Mouse (Mus musculus) WW6 (cell line): ENCODE results near the gene Tchp.

Source experiments
- DNase-seq: peaks from one replicate; pipeline ENCODE4 v3.0.0-alpha.2; 2013; ENCODE audit warnings: low read depth, low spot score

Tchp gene

DNA sequence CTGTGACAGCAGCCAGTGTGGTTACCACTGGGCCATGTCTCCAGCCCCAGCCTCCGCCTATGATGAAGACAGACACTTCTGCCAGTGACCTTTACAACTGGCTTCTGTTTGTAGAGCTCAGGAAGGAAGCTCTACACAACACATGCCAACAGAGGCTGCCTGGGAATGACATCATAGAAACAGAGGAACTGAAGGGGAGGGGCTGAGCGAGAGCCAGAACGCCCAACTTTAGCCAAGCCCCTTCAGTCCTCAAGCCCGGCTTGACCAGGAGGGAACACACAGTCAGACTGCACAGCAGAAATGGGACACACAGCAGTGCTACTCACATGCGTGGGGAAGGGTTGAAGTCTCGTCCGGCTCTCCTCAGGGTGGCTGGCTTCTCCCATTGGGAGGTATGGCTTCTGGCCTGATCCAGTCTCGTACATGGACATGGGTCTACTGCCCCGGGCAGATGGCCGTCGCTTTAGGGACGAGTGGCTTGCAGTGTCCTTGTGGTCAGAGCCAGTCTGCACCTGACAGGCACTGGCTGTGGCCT, 31.2 kb downstream of the Tchp start:
- DNase-seq = no peak

DNA sequence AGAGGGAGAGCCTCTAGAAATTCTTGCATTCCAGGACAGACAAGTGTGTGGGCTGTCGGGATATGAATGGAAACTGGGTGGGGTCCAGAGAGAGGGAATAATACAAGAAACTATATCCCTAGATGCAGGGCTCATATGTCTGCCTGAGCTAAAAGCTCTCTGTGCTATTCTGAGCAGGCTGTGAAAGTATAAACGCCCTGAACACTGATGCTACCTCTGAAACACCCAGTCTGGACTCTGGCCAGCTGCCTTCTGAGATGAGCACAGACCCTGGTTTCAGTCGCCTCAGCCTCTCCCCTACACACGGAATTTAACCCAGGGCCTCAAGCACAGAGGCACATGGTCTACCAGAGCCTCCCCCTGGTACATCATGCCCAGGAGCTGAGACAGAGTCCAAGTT, 33.0 kb downstream of the Tchp start:
- DNase-seq = no peak

DNA sequence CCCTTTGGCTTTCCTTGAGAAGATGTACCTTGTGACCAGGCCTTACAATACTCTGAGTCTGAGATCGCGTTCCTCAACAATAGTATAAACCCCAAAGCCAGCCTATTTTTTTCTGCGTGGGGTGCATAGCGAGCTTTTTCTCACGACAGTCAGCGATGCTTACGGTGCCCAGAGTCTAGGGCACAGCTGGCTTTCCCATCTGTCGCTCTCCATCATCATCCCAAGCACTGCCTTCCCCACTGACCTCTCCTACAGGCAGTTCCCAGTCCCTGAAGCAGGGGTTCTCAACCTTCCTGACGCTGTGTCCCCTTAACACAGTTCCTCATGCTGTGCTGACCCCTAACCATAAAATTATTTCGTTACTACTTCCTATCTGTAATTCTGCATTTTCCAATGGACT, 35.0 kb downstream of the Tchp start:
- no peak for DNase-seq

DNA sequence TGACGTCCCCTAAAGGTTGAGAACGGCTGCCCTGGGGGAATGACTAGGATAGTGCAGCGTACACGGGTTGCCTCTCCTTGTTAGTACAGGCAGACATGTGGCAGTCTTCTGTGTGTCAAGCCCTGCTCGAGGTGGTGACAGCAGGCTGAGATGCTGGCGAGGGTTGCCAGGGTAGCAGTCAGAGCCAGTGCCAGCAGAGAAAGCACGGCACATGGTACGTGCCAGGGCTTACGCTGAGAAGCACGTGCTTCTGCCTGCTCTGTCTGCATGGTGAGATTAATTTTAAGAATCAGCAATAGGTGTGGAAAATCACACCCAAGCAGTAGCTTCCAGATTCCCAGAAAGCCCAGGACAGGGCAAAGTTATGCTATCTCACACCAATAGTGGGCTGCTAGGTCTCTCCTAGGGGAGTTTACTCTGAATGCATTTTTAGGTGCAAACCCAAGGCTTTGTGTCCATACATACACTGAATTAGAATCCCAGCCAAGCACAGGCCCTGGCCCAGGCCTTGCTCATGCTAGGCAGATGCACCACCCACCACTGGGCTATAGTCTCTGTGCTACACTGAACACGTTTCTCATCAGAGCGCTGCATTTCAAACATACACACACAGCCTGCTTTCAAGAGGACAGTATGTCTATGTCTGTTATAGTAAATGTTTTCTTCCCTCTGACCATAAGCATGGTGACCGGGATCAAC, 35.6 kb downstream of the Tchp start:
- no peak for DNase-seq

DNA sequence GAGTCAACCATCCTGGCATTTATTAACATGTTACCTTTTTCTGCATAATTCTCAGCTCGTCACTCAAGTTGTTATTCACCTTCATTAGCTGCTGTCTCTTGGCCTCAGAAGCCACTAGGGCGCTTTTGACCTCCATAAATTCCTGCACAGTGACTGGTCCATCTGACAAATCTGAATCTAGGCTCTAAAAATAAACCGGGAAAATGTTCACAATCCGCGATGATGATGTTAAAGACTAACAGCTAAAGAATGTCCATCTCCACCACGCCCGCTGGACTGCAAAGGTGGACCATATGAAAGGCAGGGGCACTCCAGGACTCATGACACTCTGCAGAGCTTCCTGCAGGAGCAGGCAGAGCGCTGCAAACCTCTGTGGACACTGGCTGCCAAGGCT, 36.1 kb downstream of the Tchp start:
- DNase-seq = no peak

DNA sequence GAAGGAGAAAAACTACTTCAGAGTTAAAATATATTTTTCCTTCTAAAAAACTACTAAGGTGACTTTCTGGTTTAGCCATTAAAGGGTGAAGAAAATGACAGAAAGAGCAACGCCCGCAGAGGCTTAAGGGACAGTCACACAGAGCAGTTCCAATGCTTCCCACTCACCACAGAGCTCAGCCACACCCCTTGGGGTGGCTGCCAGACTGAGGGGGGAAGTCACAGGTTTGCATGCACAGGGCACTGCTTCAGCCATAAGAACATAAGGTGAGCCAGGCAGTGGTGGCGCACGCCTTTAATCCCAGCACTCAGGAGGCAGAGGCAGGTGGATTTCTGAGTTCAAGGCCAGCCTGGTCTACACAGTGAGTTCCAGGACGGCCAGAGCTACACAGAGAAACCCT, 38.0 kb downstream of the Tchp start:
- no peak for DNase-seq

DNA sequence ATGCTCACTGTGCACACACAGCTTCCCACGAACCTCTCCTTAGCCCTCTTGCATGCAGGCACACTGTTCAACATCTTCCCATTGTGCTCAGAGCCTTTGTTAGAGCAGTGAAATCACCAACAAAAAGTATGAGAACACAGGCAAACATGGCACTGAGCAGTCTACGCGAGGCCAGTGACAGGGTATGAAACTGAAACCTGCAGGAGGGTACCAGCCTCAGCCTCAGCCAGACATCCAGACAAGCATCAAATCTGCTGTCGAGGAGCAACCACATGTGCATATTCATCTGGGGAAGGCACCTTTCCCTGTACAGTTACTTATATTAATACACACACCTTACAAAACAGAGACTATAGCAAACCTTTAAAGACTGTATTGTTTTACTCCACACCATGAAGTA, 39.3 kb downstream of the Tchp start:
- no peak for DNase-seq

DNA sequence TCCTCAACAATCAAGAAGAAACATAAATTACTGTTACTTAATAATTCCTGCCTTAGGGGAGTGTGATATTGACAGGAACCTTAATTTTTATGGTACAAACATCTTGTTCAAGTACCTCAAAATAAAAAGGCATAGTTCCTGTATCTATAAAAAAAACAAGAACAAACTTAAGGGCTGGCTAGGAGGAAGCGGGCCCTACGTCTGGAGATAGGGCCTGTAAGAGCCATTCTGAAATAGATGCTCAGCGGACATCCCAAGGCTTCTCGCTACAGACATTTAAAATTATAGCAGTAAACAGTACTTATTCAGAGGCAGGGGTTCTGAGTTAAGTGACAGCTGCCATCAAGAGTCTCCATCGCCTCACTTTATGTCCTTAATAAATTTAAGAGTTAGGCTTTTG, 40.0 kb downstream of the Tchp start:
- no peak for DNase-seq

DNA sequence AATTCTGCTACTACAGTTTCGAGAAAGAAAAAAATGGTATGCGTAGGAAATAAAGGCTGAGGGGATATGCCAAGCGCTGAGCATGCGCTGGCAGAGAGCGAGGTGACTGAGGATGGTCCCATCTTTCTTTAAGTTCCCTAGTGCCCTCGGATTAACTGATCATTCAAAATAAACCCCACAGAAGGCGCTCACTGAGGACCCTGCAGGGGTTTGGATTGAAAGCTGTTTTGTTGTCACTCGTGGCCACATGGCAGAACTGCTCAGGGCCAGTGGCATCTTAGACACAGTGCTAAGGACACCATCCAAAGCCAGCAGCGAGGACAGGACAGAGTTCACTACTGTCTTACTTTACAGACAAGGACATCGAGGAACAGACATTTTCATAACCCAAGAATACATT, 42.8 kb downstream of the Tchp start:
- DNase-seq = no peak

DNA sequence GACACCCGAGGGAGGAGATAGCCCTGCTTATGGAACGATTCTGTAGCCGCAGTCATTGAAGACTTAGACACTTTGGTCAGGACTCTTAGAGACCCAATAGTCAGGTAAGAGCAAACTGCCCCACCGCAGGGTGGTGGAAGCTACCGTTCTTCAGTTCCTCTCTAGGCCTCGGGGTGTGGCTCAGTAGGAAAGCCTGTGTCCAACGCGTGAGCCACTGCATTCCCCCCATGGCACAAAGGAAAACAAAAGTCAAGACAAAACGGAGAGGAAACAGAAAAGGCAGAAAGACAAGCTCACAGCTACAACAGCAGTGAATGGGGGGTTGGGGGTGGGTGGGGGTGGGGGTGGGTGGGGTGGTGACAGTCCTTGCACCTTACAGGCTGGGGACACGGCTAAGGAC, 44.8 kb downstream of the Tchp start:
- no peak for DNase-seq

DNA sequence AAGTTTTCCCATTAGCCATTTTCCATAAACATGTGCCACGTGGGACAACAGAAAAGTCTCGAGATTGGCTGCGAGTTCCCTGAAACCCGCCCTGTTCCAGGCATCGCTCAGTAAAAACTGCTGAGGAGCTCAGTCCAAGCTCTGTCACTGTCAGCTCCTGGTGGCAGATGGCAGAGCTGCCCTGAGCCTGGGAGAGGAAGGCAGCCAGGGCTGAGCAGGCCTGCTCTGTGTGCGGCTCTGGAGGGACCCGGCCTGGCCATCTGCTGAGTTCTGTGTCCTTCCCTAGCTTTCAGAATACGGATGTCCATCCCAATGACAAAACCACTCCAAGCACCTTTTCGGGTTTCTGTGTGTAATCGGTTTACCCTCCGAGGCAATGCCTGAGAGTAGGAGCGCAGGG, 45.8 kb downstream of the Tchp start:
- no peak for DNase-seq

DNA sequence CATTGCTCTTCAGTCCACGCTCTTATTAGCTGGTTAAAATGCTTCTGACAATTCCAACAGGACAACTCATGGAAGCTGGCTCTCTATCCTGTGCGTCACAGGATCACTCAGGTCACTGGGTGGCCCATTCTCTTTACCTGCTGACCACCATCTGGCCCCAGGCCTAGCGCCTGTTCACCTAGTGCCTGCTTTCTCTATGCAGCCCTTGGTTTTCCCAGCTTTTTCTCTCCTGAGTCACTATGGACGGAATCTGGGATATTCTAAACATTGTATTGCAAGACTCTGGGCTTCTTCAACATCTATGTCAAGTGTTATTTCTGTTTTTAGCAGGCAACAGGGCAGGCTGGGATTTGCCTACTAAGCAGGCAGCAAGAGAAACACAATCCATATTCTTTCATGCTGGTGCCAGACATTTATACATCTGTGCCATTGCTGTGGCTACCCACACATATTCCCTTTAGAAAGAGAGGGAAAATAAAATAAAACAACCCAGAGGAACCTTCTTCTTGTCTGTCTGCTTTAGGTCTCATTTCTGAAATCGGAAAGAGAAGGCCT, 52.1 kb downstream of the Tchp start:
- DNase-seq = no peak

DNA sequence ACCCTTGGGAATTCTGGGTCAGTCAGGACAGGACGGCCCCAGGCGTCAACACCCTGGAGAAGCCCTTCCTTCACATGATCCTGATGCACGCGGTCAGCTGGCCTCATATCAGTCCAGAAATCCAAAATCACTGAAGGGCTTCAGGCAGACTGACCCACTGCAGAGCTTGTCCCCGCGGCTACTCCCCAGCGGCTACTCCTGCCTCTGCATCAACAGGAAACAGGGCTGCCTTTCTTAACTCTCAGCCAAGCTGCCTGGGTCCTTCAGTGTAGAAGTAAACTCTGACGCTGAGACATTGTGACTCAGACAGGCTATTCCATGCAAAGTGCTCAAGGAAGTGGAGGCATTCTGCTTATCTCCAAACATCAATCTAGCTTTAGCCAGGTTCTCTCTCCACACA, 54.4 kb downstream of the Tchp start:
- DNase-seq = no peak

DNA sequence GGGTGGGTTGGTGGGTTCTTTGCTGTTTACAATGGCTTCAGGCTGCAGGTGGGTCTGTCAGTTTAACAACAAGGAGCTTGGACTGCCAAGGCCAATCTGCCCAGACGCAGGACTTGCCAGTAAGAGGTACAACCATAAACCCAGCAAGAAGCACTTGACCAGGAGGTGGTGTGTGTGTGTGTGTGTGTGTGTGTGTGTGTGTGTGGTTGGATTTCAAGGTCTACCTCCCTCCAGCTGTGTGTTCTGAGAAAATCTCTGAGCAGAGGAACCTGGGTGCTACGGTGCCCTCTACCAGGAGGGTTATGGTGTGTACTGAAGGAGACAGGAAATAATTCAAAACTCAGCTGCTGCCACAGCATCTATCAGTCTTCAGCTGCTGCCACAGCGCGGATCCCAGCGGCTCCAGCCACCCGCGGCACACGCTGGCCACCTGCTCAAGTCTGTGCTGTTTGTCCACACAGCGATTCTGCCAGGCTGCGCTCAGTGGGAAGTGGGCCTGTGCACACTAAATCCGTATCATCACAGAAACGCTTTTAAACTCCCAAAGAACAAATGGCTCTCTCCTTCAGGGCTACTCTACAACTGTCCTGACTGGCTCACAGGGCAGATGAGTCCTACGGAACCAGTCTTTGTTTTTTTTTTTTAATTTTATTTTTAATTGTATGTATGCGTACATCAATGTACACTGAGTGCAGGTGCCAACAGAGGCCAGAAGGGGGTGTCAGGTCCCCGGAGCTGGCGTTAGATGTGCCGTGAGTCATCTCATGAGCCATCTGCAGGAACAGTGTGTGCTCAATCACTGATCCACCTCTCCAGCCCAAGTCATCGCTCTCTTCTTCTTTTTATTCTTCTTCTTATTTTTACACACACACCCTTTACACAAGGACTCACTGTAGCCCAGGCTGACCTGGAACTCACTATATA, 57.5 kb downstream of the Tchp start:
- DNase-seq = no peak

DNA sequence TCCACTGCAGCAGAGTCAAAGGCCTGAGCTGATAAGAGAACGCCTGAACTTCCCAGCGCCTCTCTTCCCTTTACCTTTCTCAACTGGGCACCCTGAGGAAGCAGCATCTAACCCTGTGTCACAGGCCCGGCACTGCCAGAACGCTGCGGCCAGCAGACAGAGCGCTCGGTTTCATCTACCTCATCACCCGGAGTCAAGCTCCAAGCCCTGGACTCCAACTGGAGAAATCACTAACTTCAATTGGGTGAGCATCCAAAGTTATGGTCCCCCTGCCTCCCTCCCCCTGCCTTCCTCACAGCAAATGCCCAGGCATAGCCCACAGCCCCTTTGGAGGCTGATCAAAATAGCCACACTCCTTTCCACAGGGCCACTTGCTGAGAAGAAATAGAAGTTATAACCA, 59.1 kb downstream of the Tchp start:
- DNase-seq = no peak

DNA sequence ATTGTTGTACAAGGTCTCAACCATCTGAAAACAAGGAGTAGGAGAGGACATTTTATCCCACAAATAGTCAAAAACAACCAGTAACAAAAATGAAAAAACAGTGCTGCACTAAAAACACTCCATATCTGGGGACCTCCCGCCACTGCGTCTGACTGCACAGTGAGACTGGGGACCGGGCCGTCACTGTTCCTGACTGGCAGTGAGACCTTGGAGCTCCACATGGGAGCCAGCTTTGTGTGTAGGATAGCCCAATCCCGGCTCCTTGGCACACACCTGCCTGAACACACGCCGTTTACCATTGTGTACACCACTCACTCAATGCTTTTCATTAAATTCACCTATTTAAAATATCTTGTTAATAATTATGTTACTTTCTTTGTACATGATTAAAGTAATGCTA, 59.6 kb downstream of the Tchp start:
- DNase-seq = no peak

DNA sequence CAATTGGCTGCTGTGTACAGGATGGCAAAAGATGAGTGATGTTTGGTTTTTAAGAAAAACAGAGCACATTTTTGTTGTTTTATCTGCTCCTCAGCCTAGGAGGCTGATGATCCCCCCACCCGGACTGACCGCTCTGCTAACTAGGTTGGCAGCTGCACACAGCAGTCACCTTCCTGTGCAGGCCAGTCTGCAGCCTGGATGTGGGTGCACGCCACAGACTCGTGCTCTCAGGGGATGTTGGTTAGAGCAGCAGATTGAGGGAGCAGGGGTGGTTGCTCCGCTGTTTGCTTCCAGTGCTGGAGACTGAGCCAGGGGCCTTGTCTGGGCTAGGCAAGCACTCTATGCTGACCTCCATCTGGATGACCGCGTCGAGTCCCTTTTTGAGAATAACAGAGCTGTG, 62.2 kb downstream of the Tchp start:
- no peak for DNase-seq

DNA sequence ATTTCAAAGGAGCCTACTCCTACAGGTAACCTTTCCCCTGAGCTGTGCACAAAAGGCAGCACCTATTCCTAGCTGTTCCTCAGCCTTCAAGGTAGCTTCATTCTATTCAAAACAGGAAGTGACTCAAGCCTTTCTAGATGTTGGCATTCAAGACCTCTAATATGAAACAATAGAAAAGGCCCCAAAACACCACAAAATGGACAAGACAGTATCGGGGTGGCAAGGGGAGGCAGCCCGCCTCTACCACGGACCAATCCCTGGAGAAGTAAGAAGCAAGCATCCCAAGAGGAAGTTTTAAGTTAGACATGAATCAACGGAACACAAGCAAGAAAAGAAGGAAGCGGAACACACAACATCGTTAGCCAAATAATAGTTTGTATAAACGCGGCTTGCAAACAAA, 64.2 kb downstream of the Tchp start:
- DNase-seq = no peak
